Mouse (Mus musculus) megakaryocyte, embryonic 14.5 days (primary cell): ENCODE results near the gene Lhx1.

ENCODE experiments used
- FLI1 ChIP-seq: IDR thresholded peaks from 2 replicates; pipeline ENCODE4 v1.6.1; 2012; ENCODE audit warnings: low read length, inconsistent platforms, mixed read lengths
- GATA1 ChIP-seq: IDR thresholded peaks from 3 replicates; pipeline ENCODE4 v1.6.1; 2012; ENCODE audit warnings: mixed read lengths, low read length, inconsistent platforms, borderline replicate concordance

DNA sequence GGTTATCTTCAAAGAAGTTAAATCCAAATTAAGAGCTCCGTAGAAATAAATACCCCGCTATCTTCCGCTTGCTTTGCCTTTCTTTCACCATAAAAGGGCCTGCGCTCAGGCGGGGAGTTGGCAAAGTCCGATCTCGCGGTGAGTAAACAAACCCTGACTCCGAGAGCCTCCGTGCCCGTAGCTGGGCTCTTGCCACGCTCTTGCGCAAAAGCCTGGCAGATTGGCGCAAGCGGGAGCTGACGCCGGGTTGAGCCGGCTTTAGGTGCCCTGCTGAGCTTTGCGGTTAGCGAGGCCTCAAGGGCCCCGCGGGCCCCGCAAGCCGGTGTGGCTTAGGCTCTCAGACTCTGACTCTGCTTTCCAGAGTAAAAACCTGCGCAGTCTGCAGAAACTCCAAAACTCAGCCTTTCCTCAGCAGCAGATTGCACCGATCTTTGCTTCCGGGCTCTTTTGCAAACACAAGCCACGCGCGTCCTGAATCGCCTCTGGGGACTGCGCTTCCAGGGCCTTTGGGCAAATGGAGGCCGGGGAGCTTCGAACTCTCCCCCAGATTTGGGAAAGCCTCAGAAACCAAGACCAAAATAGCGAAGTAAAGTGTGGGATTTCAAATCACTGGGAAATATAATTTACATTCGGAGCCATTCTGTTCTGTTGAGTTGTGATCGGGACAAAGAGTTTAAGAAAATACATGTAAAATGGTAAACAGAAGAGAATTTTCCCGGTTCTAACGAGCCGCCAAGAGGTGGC, 2.6 kb downstream of the Lhx1 start:
- no peak for TF ChIP-seq GATA1
- no peak for TF ChIP-seq FLI1
